Mouse (Mus musculus) small intestine, adult 2 months (tissue): Measurements from ENCODE around the gene Cox4i2.

Experiments used
- CTCF ChIP-seq: fragments of 200-500 bp; IDR thresholded peaks from 2 replicates; pipeline ENCODE4 v1.5.1; 2012; ENCODE audit warnings: low read depth, mild to moderate bottlenecking, control low read depth, inconsistent platforms, low read length, moderate library complexity, mixed read lengths; ENCODE audit not compliant: insufficient replicate concordance, insufficient read length; ENCODE audit errors: extremely low read depth
- POLR2A ChIP-seq: fragments of 200-500 bp; IDR thresholded peaks from 2 replicates; pipeline ENCODE4 v1.6.1; 2012; ENCODE audit warnings: low read depth, mild to moderate bottlenecking, control low read depth, inconsistent platforms, low read length, moderate library complexity

- no peak for TF ChIP-seq CTCF
- TF ChIP-seq POLR2A, result 0 out of 2 replicates have a peak, but pooled peaks have one; percentile 33
Observed at GRCm38 (mm10) chr2:152785446-152786350, 31.7 kb downstream of the Cox4i2 start.
